Mouse (Mus musculus) ES-E14 (cell line): ENCODE measurements around the gene Ltbp3.

ENCODE experiments used
- CHD2 ChIP-seq: IDR thresholded peaks from 2 replicates; pipeline ENCODE4 v1.6.1; 2014; ENCODE audit warnings: mild to moderate bottlenecking, low read depth, low read length, inconsistent platforms
- HCFC1 ChIP-seq: IDR thresholded peaks from 2 replicates; pipeline ENCODE4 v1.6.1; 2012; ENCODE audit warnings: low read length, inconsistent platforms, borderline replicate concordance; ENCODE audit not compliant: insufficient read depth
- MAFK ChIP-seq: IDR thresholded peaks from 2 replicates; pipeline ENCODE4 v1.6.1; 2014; ENCODE audit warnings: mild to moderate bottlenecking, low read depth, low read length, inconsistent platforms; ENCODE audit not compliant: insufficient read depth
- ZC3H11A ChIP-seq: IDR thresholded peaks from 2 replicates; pipeline ENCODE4 v1.6.1; 2012; ENCODE audit warnings: low read depth, mild to moderate bottlenecking, inconsistent platforms, low read length, borderline replicate concordance
- ZNF384 ChIP-seq: IDR thresholded peaks from 2 replicates; pipeline ENCODE4 v1.6.1; 2012; ENCODE audit warnings: low read depth, low read length, inconsistent platforms

GRCm38 (mm10) chr19:5797381-5798111, 56.8 kb downstream of the Ltbp3 start:
- TF ChIP-seq MAFK: no peak
- TF ChIP-seq ZC3H11A: no peak
- no peak for TF ChIP-seq CHD2
- TF ChIP-seq ZNF384: no peak
- TF ChIP-seq HCFC1: no peak
